Mouse (Mus musculus) neural tube, embryonic 12.5 days (tissue): ENCODE results near the gene Mxd4. TPM values are rescaled to one million over a fixed set of nuclear protein-coding genes. Genes with fewer than 3 reads are reported as not detected.

Experiments used
- ATAC-seq: fragments of 200-750 bp; cut with Nextera tagmentation; 2 replicates; pipeline ENCODE4 v1.8.0; 2017; ENCODE audit warnings: low read depth, mild to moderate bottlenecking, moderate TSS enrichment, moderate library complexity; ENCODE audit not compliant: low FRiP score
- H3K27ac ChIP-seq: fragments of 300-500 bp; sonication (generic); 2 replicates; pipeline ENCODE4 v1.5.1; 2016
- H3K27me3 ChIP-seq: fragments of 300-500 bp; sonication (generic); replicated peaks from 2 replicates; pipeline ENCODE4 v1.6.1; 2016; ENCODE audit warnings: mild to moderate bottlenecking
- H3K36me3 ChIP-seq: fragments of 300-500 bp; sonication (generic); 2 replicates; pipeline ENCODE4 v1.6.1; 2016; ENCODE audit warnings: mild to moderate bottlenecking
- H3K4me1 ChIP-seq: fragments of 300-500 bp; sonication (generic); 2 replicates; pipeline ENCODE4 v1.6.1; 2016
- H3K4me2 ChIP-seq: fragments of 300-500 bp; sonication (generic); replicated peaks from 2 replicates; pipeline ENCODE4 v1.6.1; 2016; ENCODE audit warnings: mild to moderate bottlenecking
- H3K4me3 ChIP-seq: fragments of 300-500 bp; sonication (generic); 2 replicates; pipeline ENCODE4 v1.5.1; 2016
- H3K9ac ChIP-seq: fragments of 300-500 bp; sonication (generic); 2 replicates; pipeline ENCODE4 v1.6.1; 2016; ENCODE audit warnings: mild to moderate bottlenecking
- H3K9me3 ChIP-seq: fragments of 300-500 bp; sonication (generic); 2 replicates; pipeline ENCODE4 v1.6.1; 2016; ENCODE audit warnings: mild to moderate bottlenecking
- WGBS: fragments of 180-500 bp; shearing (Covaris S2); methylation state at CpG from one replicate; pipeline ENCODE4 v1.1.7; 2016; 5-methylcytosine and 5-hydroxymethylcytosine counted together
- polyA plus RNA-seq: library from polyadenylated mRNA; unstranded; fragments of >200 nt; fragmentation: Nextera tagmentation; extraction: Ambion mirVana; gene quantifications from 2 replicates; pipeline ENCODE4 v1.2.1, GENCODE M21; 2016

Gene Mxd4
- polyA plus RNA-seq, result 29.2 and 35.6 TPM in 2 replicates

- H3K27me3 ChIP-seq, result no peaks in the 10 kb centered on the region
- peaks cover 4% of the 10 kb centered on the region; the same call in 1 of the 2 replicates for H3K36me3 ChIP-seq
- peak within 1 kb of the TSS; percentile 87 for H3K4me2 ChIP-seq
- H3K9me3 ChIP-seq, result no peaks in the 10 kb centered on the region
- H3K4me1 ChIP-seq, result peaks cover 35% of the 10 kb centered on the region
- H3K27ac ChIP-seq, result peak within 1 kb of the TSS; percentile 82
- under 1% methylated on average over 60 of the region's 60 CpGs for WGBS
- peak within 1 kb of the TSS; percentile 82 for H3K9ac ChIP-seq
- H3K4me3 ChIP-seq, result peak within 1 kb of the TSS; percentile 94
- peak; percentile 99 for ATAC-seq
These were observed at the start of gene Mxd4 for GRCm38 (mm10) chr5:34187601-34188316. TSS of gene Mxd4 (minus strand) at chr5:34187720.

- Histone ChIP-seq H3K4me1 (no peaks in the 10 kb centered on the region), H3K27me3 (no peaks in the 10 kb centered on the region), H3K27ac (no peak overlapping the region), H3K4me3 (no peak overlapping the region), H3K9ac (no peak overlapping the region), H3K36me3 (no peaks in the 10 kb centered on the region), H3K9me3 (no peaks in the 10 kb centered on the region), H3K4me2 (no peak overlapping the region)
- no peak for ATAC-seq
- 56% methylated on average over 10 of the region's 10 CpGs for WGBS
These were observed 48.4 kb upstream of the Mxd4 start for GRCm38 (mm10) chr5:34235898-34236420.

- H3K4me2 ChIP-seq, result no peak overlapping the region
- H3K27ac ChIP-seq, result no peak overlapping the region
- no peak overlapping the region for H3K4me3 ChIP-seq
- no peaks in the 10 kb centered on the region for H3K9me3 ChIP-seq
- no peaks in the 10 kb centered on the region for H3K27me3 ChIP-seq
- H3K4me1 ChIP-seq, result no peaks in the 10 kb centered on the region
- ATAC-seq, result no peak
- H3K36me3 ChIP-seq, result no peaks in the 10 kb centered on the region
- WGBS, result 79% methylated on average over 4 of the region's 4 CpGs
- H3K9ac ChIP-seq, result no peak overlapping the region
These were observed 47.5 kb upstream of the Mxd4 start for GRCm38 (mm10) chr5:34235056-34235455.

GRCm38 (mm10) chr5:34233221-34233515, 45.6 kb upstream of the Mxd4 start:
- H3K36me3 ChIP-seq, result no peaks in the 10 kb centered on the region
- H3K4me3 ChIP-seq, result no peak overlapping the region
- H3K27ac ChIP-seq, result no peak overlapping the region
- no peaks in the 10 kb centered on the region for H3K27me3 ChIP-seq
- ATAC-seq, result no peak
- no peak overlapping the region for H3K9ac ChIP-seq
- H3K4me1 ChIP-seq, result no peaks in the 10 kb centered on the region
- WGBS, result 89% methylated on average over 6 of the region's 6 CpGs
- H3K9me3 ChIP-seq, result no peaks in the 10 kb centered on the region
- no peak overlapping the region for H3K4me2 ChIP-seq

- no peak for ATAC-seq
- no peak overlapping the region for H3K9ac ChIP-seq
- H3K4me1 ChIP-seq, result no peaks in the 10 kb centered on the region
- H3K9me3 ChIP-seq, result no peaks in the 10 kb centered on the region
- no peak overlapping the region for H3K27ac ChIP-seq
- no peaks in the 10 kb centered on the region for H3K36me3 ChIP-seq
- H3K4me3 ChIP-seq, result no peak overlapping the region
- no peak overlapping the region for H3K4me2 ChIP-seq
- no peaks in the 10 kb centered on the region for H3K27me3 ChIP-seq
- WGBS, result 77% methylated on average over 8 of the region's 8 CpGs
These were observed 45.1 kb upstream of the Mxd4 start for GRCm38 (mm10) chr5:34232481-34233220.

- no peak overlapping the region for H3K4me3 ChIP-seq
- no peaks in the 10 kb centered on the region for H3K36me3 ChIP-seq
- H3K9me3 ChIP-seq, result no peaks in the 10 kb centered on the region
- no peak for ATAC-seq
- no peak overlapping the region for H3K4me2 ChIP-seq
- no peak overlapping the region for H3K27ac ChIP-seq
- 89% methylated on average over 6 of the region's 6 CpGs for WGBS
- H3K4me1 ChIP-seq, result no peaks in the 10 kb centered on the region
- no peaks in the 10 kb centered on the region for H3K27me3 ChIP-seq
- no peak overlapping the region for H3K9ac ChIP-seq
These were observed 44.4 kb upstream of the Mxd4 start for GRCm38 (mm10) chr5:34231901-34232300.

GRCm38 (mm10) chr5:34230599-34231485, 43.3 kb upstream of the Mxd4 start:
- Histone ChIP-seq H3K4me1 (no peaks in the 10 kb centered on the region), H3K27me3 (no peaks in the 10 kb centered on the region), H3K4me2 (no peak overlapping the region), H3K27ac (no peak overlapping the region), H3K9me3 (no peaks in the 10 kb centered on the region), H3K4me3 (no peak overlapping the region), H3K9ac (no peak overlapping the region), H3K36me3 (no peaks in the 10 kb centered on the region)
- 89% methylated on average over 9 of the region's 9 CpGs for WGBS
- ATAC-seq, result no peak

GRCm38 (mm10) chr5:34229503-34229902, 42.0 kb upstream of the Mxd4 start:
- WGBS, result 91% methylated on average over 5 of the region's 5 CpGs
- Histone ChIP-seq H3K27ac (no peak overlapping the region), H3K36me3 (no peaks in the 10 kb centered on the region), H3K4me2 (no peak overlapping the region), H3K27me3 (no peaks in the 10 kb centered on the region), H3K9me3 (no peaks in the 10 kb centered on the region), H3K9ac (no peak overlapping the region), H3K4me3 (no peak overlapping the region), H3K4me1 (no peaks in the 10 kb centered on the region)
- no peak for ATAC-seq

- Histone ChIP-seq H3K36me3 (no peaks in the 10 kb centered on the region), H3K9me3 (no peaks in the 10 kb centered on the region), H3K4me2 (no peak overlapping the region), H3K4me3 (no peak overlapping the region), H3K27me3 (no peaks in the 10 kb centered on the region), H3K4me1 (no peaks in the 10 kb centered on the region), H3K9ac (no peak overlapping the region), H3K27ac (no peak overlapping the region)
- ATAC-seq, result no peak
- WGBS, result 94% methylated on average over 2 of the region's 2 CpGs
These were observed 38.0 kb upstream of the Mxd4 start for GRCm38 (mm10) chr5:34225516-34225915.

- ATAC-seq, result no peak
- Histone ChIP-seq H3K4me1 (no peaks in the 10 kb centered on the region), H3K9ac (no peak overlapping the region), H3K9me3 (no peaks in the 10 kb centered on the region), H3K4me2 (no peak overlapping the region), H3K27me3 (no peaks in the 10 kb centered on the region), H3K27ac (no peak overlapping the region), H3K4me3 (no peak overlapping the region), H3K36me3 (no peaks in the 10 kb centered on the region)
- 89% methylated on average over 5 of the region's 5 CpGs for WGBS
These were observed 37.0 kb upstream of the Mxd4 start for GRCm38 (mm10) chr5:34224515-34224914.

- Histone ChIP-seq H3K36me3 (no peaks in the 10 kb centered on the region), H3K4me1 (no peaks in the 10 kb centered on the region), H3K27ac (no peak overlapping the region), H3K4me3 (no peak overlapping the region), H3K9ac (no peak overlapping the region), H3K9me3 (no peaks in the 10 kb centered on the region), H3K4me2 (no peak overlapping the region), H3K27me3 (no peaks in the 10 kb centered on the region)
- no peak for ATAC-seq
- 82% methylated on average over 4 of the region's 4 CpGs for WGBS
These were observed 32.5 kb upstream of the Mxd4 start for GRCm38 (mm10) chr5:34220001-34220400.

GRCm38 (mm10) chr5:34218672-34219071, 31.2 kb upstream of the Mxd4 start:
- no peaks in the 10 kb centered on the region for H3K4me1 ChIP-seq
- H3K36me3 ChIP-seq, result no peaks in the 10 kb centered on the region
- WGBS, result 83% methylated on average over 5 of the region's 5 CpGs
- no peak for ATAC-seq
- no peak overlapping the region for H3K27ac ChIP-seq
- no peak overlapping the region for H3K9ac ChIP-seq
- no peak overlapping the region for H3K4me2 ChIP-seq
- H3K9me3 ChIP-seq, result no peaks in the 10 kb centered on the region
- H3K4me3 ChIP-seq, result no peak overlapping the region
- H3K27me3 ChIP-seq, result no peaks in the 10 kb centered on the region
